ENCODE assay signal across 9 mouse cellular contexts in the genomic region with DNA sequence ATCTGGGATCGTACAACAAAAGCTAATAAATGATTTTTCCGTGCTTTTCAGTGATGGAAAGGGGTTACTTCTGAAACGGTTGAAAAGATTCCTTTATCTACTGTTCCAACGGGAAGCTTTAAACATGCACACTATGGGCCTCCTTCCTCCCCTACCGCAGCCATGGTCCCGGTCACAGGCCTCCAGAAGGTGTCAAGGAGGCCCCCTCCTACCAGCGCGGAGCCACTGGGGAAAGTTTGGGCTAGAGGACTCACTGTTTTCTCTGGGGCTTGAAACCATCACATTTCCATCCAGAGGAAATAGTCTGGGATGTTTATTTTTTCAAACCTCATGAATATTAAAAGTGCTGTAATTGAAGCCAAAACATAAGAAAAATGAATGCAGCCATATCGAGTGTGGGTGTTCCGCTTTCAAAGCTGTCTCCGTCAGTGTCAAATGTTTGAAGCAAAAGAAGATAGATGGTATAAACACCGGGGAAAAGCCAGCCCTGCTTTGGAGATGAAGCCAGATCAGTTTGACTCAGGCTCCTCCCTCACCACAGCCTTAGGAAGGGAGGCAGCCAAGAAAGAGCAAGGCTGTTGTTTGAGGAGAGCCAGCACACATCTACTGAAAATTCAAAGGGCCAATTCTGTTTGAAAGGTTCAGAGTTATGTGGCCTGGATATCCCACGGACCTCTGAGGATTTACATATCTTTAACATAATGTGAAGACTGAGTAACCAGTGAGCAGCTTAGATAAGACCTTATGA.
DNase-seq lines count a peak whose midpoint lies in the region; ATAC-seq lines count a peak whose summit lies in the region.
"Had no signal": no experiment of that assay in that cellular context is flagged by ENCODE, and none has a peak within 500 bp of the region (broad histone marks: within the 10 kb centered on the region; RNA-seq: fewer than 3 reads in every experiment).

No protein-coding gene starts in this region.

- H3K36me3 ChIP-seq in kidney, embryonic 16.5 days (ENCODE audit: insufficient read depth, low read length), result no peaks in the 10 kb centered on the region
- no peaks in the 10 kb centered on the region for H3K36me3 ChIP-seq in embryonic facial prominence, embryonic 13.5 days
- H3K36me3 ChIP-seq in midbrain, embryonic 13.5 days, result no peaks in the 10 kb centered on the region

- H3K4me3 ChIP-seq in kidney, embryonic 16.5 days (ENCODE audit: low read length), result no peak overlapping the region
- no peak overlapping the region for H3K4me3 ChIP-seq in embryonic facial prominence, embryonic 13.5 days
- no peak overlapping the region for H3K4me3 ChIP-seq in midbrain, embryonic 13.5 days (replicated peaks)

- no peaks in the 10 kb centered on the region for H3K9me3 ChIP-seq in kidney, embryonic 16.5 days (ENCODE audit: low read length)
- no peaks in the 10 kb centered on the region for H3K9me3 ChIP-seq in embryonic facial prominence, embryonic 13.5 days
- no peaks in the 10 kb centered on the region for H3K9me3 ChIP-seq in midbrain, embryonic 13.5 days

- no peak overlapping the region for H3K27ac ChIP-seq in kidney, embryonic 16.5 days (ENCODE audit: low read length)
- no peak overlapping the region for H3K27ac ChIP-seq in embryonic facial prominence, embryonic 13.5 days
- H3K27ac ChIP-seq in midbrain, embryonic 13.5 days, result peak overlapping the region; percentile 77
- H3K27ac ChIP-seq: liver, embryonic 14.5 days had no signal

- H3K9ac ChIP-seq in kidney, embryonic 16.5 days (replicated peaks; ENCODE audit: low read length), result no peak overlapping the region
- H3K9ac ChIP-seq in embryonic facial prominence, embryonic 13.5 days, result no peak overlapping the region
- no peak overlapping the region for H3K9ac ChIP-seq in midbrain, embryonic 13.5 days (replicated peaks)
- H3K9ac ChIP-seq: liver, embryonic 14.5 days had no signal

- DNase-seq in kidney, adult 18-20 months, result no peak
- peak; percentile 53 to 75 for DNase-seq in layer of hippocampus, adult 18-20 months (ENCODE audit: low spot score in 2 of 2)
- no peak for DNase-seq in thymus, postnatal 10 days (ENCODE audit: low spot score in 2 of 2)
- no peak for DNase-seq in heart, adult 8-10 months (ENCODE audit: low spot score)
- DNase-seq in gastrocnemius, postnatal 25 days, result no peak

- ATAC-seq in kidney, embryonic 16.5 days (ENCODE audit: low FRiP score, low TSS enrichment), result no peak
- no peak for ATAC-seq in embryonic facial prominence, embryonic 13.5 days (ENCODE audit: insufficient number of reproducible peaks, insufficient read depth, low FRiP score, low TSS enrichment, low read depth)
- peak; percentile 88 for ATAC-seq in midbrain, embryonic 13.5 days

- WGBS in kidney, embryonic 16.5 days, result 26% methylated on average over 13 of the region's 13 CpGs
- 48% methylated on average over 13 of the region's 13 CpGs for WGBS in embryonic facial prominence, embryonic 13.5 days
- 31% methylated on average over 13 of the region's 13 CpGs for WGBS in midbrain, embryonic 13.5 days

- H3K4me1 ChIP-seq in kidney, embryonic 16.5 days (ENCODE audit: insufficient read depth, low read length), result peaks cover 13% of the 10 kb centered on the region; the same call in 1 of the 2 replicates
- peaks cover 21% of the 10 kb centered on the region for H3K4me1 ChIP-seq in embryonic facial prominence, embryonic 13.5 days
- H3K4me1 ChIP-seq in midbrain, embryonic 13.5 days (replicated peaks), result peaks cover 22% of the 10 kb centered on the region

- H3K4me2 ChIP-seq in kidney, embryonic 16.5 days (replicated peaks; ENCODE audit: low read depth, low read length), result 0 out of 2 replicates have a peak overlapping the region, but pooled peaks have one; percentile 14
- peak overlapping the region; percentile 30 for H3K4me2 ChIP-seq in embryonic facial prominence, embryonic 13.5 days
- peak overlapping the region; percentile 34 for H3K4me2 ChIP-seq in midbrain, embryonic 13.5 days (replicated peaks)

- H3K27me3 ChIP-seq in kidney, embryonic 16.5 days (ENCODE audit: insufficient read depth, low read length), result no peaks in the 10 kb centered on the region
- H3K27me3 ChIP-seq in embryonic facial prominence, embryonic 13.5 days, result no peaks in the 10 kb centered on the region
- peaks cover 6% of the 10 kb centered on the region; the same call in 1 of the 2 replicates for H3K27me3 ChIP-seq in midbrain, embryonic 13.5 days

Comparison
In these comparisons a context has a peak if more than half of its experiments do, and no peak if none do; other contexts are left out.
1. DNase-seq: peak in layer of hippocampus, adult 18-20 months (2 of 2); none in kidney, adult 18-20 months (single experiment), thymus, postnatal 10 days (0 of 2), heart, adult 8-10 months (single experiment) and gastrocnemius, postnatal 25 days (single experiment).
2. Peak in every context shown above with its lines, with median percentiles within 50 percentile points of each other: H3K4me2 ChIP-seq.